Mouse (Mus musculus) hindbrain, postnatal 0 days (tissue): ENCODE data around the gene Gm8127. TPM values are rescaled to one million over a fixed set of nuclear protein-coding genes. Genes with fewer than 3 reads are reported as not detected.
"Not testable (repeated sequence)": the region's sequence is repeated elsewhere in the genome, so short reads cannot be mapped to it uniquely, and the experiment has no call there.

Experiments
- ATAC-seq: fragments of 200-750 bp; cut with Nextera tagmentation; 2 replicates; pipeline ENCODE4 v1.8.0; 2017; ENCODE audit warnings: mild to moderate bottlenecking, moderate TSS enrichment, moderate library complexity
- DNase-seq: peaks from one replicate; pipeline ENCODE4 v3.0.0-alpha.2; 2015; ENCODE audit warnings: low spot score
- H3K27ac ChIP-seq: fragments of 300-500 bp; sonication (generic); 2 replicates; pipeline ENCODE4 v1.5.1; 2014; ENCODE audit warnings: mild to moderate bottlenecking
- H3K27me3 ChIP-seq: fragments of 300-500 bp; sonication (generic); 2 replicates; pipeline ENCODE4 v1.6.1; 2014; ENCODE audit warnings: low read length, mixed read lengths; ENCODE audit not compliant: insufficient read depth
- H3K36me3 ChIP-seq: fragments of 300-500 bp; sonication (generic); 2 replicates; pipeline ENCODE4 v1.6.1; 2014; ENCODE audit warnings: low read length, mixed read lengths; ENCODE audit not compliant: insufficient read depth
- H3K4me1 ChIP-seq: fragments of 300-500 bp; sonication (generic); 2 replicates; pipeline ENCODE4 v1.6.1; 2014; ENCODE audit warnings: antibody characterized with exemption, low read length, mixed read lengths; ENCODE audit not compliant: insufficient read depth
- H3K4me2 ChIP-seq: fragments of 300-500 bp; sonication (generic); 2 replicates; pipeline ENCODE4 v1.6.1; 2014; ENCODE audit warnings: low read depth, mild to moderate bottlenecking, low read length, moderate library complexity, mixed read lengths
- H3K4me3 ChIP-seq: fragments of 300-500 bp; sonication (generic); 2 replicates; pipeline ENCODE4 v1.5.1; 2014; ENCODE audit warnings: low read length
- H3K9ac ChIP-seq: fragments of 300-500 bp; sonication (generic); replicated peaks from 2 replicates; pipeline ENCODE4 v1.6.1; 2014; ENCODE audit warnings: mild to moderate bottlenecking, low read length, moderate library complexity, mixed read lengths
- H3K9me3 ChIP-seq: fragments of 300-500 bp; sonication (generic); 2 replicates; pipeline ENCODE4 v1.6.1; 2016; ENCODE audit warnings: low read length, mixed read lengths
- WGBS: fragments of 180-500 bp; shearing (Covaris S2); extraction: QIAGEN DNeasy Blood & Tissue Kit; methylation state at CpG from one replicate; pipeline ENCODE4 v1.1.7; 2014; 5-methylcytosine and 5-hydroxymethylcytosine counted together
- polyA plus RNA-seq: library from polyadenylated mRNA; unstranded; fragments of >200 nt; fragmentation: Nextera tagmentation; extraction: Ambion mirVana; gene quantifications from 2 replicates; pipeline ENCODE4 v1.2.1, GENCODE M21; 2015
- total RNA-seq: library from RNA; depleted of rRNA; stranded (reverse); fragments of >200 nt; gene quantifications from 2 replicates; pipeline ENCODE4 v1.2.3, GENCODE M21; 2014; rRNA removed

Gene Gm8127
- not detected in 2 replicates for total RNA-seq
- not detected in 2 replicates for polyA plus RNA-seq

GRCm38 (mm10) chr14:43293503-43293902 is at the start of gene Gm8127:
TSS of gene Gm8127 (minus strand) at chr14:43293832.
- 84% methylated on average over 3 of the region's 3 CpGs for WGBS
- not testable (repeated sequence) for H3K9me3 ChIP-seq, H3K27ac ChIP-seq, H3K4me3 ChIP-seq, DNase-seq, H3K9ac ChIP-seq, H3K4me1 ChIP-seq, H3K4me2 ChIP-seq, ATAC-seq, H3K36me3 ChIP-seq, H3K27me3 ChIP-seq

- 73% methylated on average over 1 of the region's 1 CpGs for WGBS
- DNase-seq, H3K36me3 ChIP-seq, H3K4me1 ChIP-seq, H3K4me3 ChIP-seq, H3K27me3 ChIP-seq, H3K27ac ChIP-seq, ATAC-seq, H3K4me2 ChIP-seq, H3K9me3 ChIP-seq, H3K9ac ChIP-seq: not testable (repeated sequence)
Measured at GRCm38 (mm10) chr14:43337646-43338045, 44.0 kb upstream of the Gm8127 start.

- not testable (repeated sequence) for H3K9me3 ChIP-seq, H3K4me1 ChIP-seq, DNase-seq, H3K9ac ChIP-seq, ATAC-seq, H3K36me3 ChIP-seq, H3K4me2 ChIP-seq, H3K27me3 ChIP-seq, H3K27ac ChIP-seq, H3K4me3 ChIP-seq
- WGBS: 92% methylated on average over 9 of the region's 11 CpGs
Measured at GRCm38 (mm10) chr14:43331362-43331880, 37.8 kb upstream of the Gm8127 start.

- H3K4me1 ChIP-seq, H3K27me3 ChIP-seq, H3K9ac ChIP-seq, H3K4me2 ChIP-seq, ATAC-seq, DNase-seq, H3K4me3 ChIP-seq, H3K9me3 ChIP-seq, H3K36me3 ChIP-seq, H3K27ac ChIP-seq: not testable (repeated sequence)
- 77% methylated on average over 2 of the region's 2 CpGs for WGBS
Measured at GRCm38 (mm10) chr14:43328603-43329002, 35.0 kb upstream of the Gm8127 start.

GRCm38 (mm10) chr14:43319516-43319915 is 25.9 kb upstream of the Gm8127 start:
- H3K4me2 ChIP-seq, ATAC-seq, H3K36me3 ChIP-seq, H3K4me3 ChIP-seq, H3K27ac ChIP-seq, H3K9ac ChIP-seq, DNase-seq, H3K27me3 ChIP-seq, H3K9me3 ChIP-seq, H3K4me1 ChIP-seq: not testable (repeated sequence)

- ATAC-seq, H3K27me3 ChIP-seq, H3K4me2 ChIP-seq, H3K9me3 ChIP-seq, DNase-seq, H3K27ac ChIP-seq, H3K36me3 ChIP-seq, H3K9ac ChIP-seq, H3K4me3 ChIP-seq, H3K4me1 ChIP-seq: not testable (repeated sequence)
- WGBS: 90% methylated on average over 3 of the region's 3 CpGs
Measured at GRCm38 (mm10) chr14:43278681-43279080, 15.0 kb downstream of the Gm8127 start.

- not testable (repeated sequence) for H3K36me3 ChIP-seq, DNase-seq, H3K27ac ChIP-seq, ATAC-seq, H3K4me2 ChIP-seq, H3K27me3 ChIP-seq, H3K9ac ChIP-seq, H3K4me1 ChIP-seq, H3K4me3 ChIP-seq, H3K9me3 ChIP-seq
- WGBS: 56% methylated on average over 4 of the region's 4 CpGs
Measured at GRCm38 (mm10) chr14:43278146-43278545, 15.5 kb downstream of the Gm8127 start.

- not testable (repeated sequence) for DNase-seq, H3K27me3 ChIP-seq, H3K4me2 ChIP-seq, H3K27ac ChIP-seq, H3K36me3 ChIP-seq, H3K9me3 ChIP-seq, H3K4me3 ChIP-seq, H3K4me1 ChIP-seq, ATAC-seq, H3K9ac ChIP-seq
- 63% methylated on average over 2 of the region's 2 CpGs for WGBS
Measured at GRCm38 (mm10) chr14:43277468-43277867, 16.2 kb downstream of the Gm8127 start.

- H3K4me2 ChIP-seq, H3K4me3 ChIP-seq, H3K9me3 ChIP-seq, DNase-seq, H3K27ac ChIP-seq, H3K9ac ChIP-seq, H3K27me3 ChIP-seq, H3K4me1 ChIP-seq, H3K36me3 ChIP-seq, ATAC-seq: not testable (repeated sequence)
- 88% methylated on average over 1 of the region's 1 CpGs for WGBS
Measured at GRCm38 (mm10) chr14:43275752-43276151, 17.9 kb downstream of the Gm8127 start.

- not testable (repeated sequence) for H3K27ac ChIP-seq
- WGBS: 83% methylated on average over 8 of the region's 8 CpGs
Measured at GRCm38 (mm10) chr14:43274986-43275511, 18.6 kb downstream of the Gm8127 start, which contains the start of gene Gm9732. TSS of gene Gm9732 (plus strand) at chr14:43275036.

More at GRCm38 (mm10) chr14:43274986-43275511, 18.6 kb downstream of the Gm8127 start, which contains the start of gene Gm9732:
- H3K4me1 ChIP-seq, H3K4me2 ChIP-seq, H3K4me3 ChIP-seq, H3K9ac ChIP-seq, H3K36me3 ChIP-seq, ATAC-seq, DNase-seq, H3K9me3 ChIP-seq, H3K27me3 ChIP-seq: not testable (repeated sequence)
